Mouse (Mus musculus): Measurements from ENCODE around the gene Utrn.

DNA sequence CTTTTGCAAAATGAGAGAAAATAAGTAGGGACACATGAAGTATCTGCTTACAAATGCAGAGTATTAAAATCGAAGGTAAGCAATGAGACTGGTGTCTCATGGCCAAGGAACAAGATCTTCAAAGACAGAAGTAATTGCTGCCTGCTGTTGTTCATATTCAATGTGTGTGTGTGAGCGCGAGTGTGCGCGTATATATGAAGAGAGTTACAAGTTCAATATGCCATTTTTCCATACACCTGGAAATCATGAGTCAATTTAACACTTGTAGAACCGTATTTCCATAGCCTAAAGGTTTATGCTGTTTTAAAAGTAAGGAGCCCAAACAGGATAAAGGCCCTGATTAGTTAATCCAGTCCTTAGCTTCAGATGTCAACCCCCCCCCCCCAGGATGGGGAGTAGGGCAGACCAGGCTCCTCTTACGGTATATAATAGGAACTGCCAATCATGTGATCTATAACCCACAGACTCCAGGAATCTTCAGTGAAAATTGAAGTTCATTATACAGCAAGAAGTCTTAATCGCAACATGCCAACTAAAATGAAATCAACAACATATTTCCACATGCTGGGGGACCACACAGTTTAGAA lies 293.2 kb downstream of the Utrn start:
- no peak for TF ChIP-seq CTCF (IDR thresholded peaks at IDR 0.05)
- TF ChIP-seq EP300 (IDR thresholded peaks at IDR 0.05), result no peak

All from lung, postnatal 0 days (tissue).